Mouse (Mus musculus) testis, adult 2 months (tissue): ENCODE measurements around the gene Ercc6.

Source experiments
- CTCF ChIP-seq: fragments of 200-500 bp; IDR thresholded peaks from 2 replicates; pipeline ENCODE4 v1.5.1; 2012; ENCODE audit warnings: low read depth, mild to moderate bottlenecking, inconsistent platforms, low read length, moderate library complexity; ENCODE audit not compliant: control insufficient read depth, insufficient read depth, insufficient replicate concordance
- POLR2A ChIP-seq: fragments of 200-500 bp; IDR thresholded peaks from 2 replicates; pipeline ENCODE4 v1.6.1; 2012; ENCODE audit warnings: low read depth, mild to moderate bottlenecking, inconsistent platforms, low read length, moderate library complexity; ENCODE audit not compliant: control insufficient read depth

DNA sequence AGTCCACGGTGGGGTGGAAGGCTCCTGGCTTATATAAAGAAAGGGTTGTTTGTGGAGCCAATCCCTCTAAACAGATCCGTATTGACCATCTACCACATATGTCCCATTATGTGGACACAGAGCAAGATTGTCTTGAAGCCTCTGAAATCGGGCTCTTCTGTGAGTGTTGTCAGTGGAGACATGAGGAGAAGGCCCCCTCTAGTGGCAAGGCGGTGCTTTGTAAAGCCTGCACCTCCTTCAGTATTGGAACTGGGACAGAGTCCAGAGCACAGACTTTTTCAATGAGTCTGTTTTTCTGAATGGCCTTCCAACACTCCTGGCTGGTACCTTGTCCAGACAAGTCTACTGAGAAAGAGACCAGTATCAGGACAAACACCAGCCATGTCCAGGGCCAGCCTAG lies 40.3 kb upstream of the Ercc6 start:
- TF ChIP-seq CTCF (peak; percentile 40; the same call in 1 of the 2 replicates), POLR2A (no peak)
